Mouse (Mus musculus) CH12.LX (cell line): Measurements from ENCODE around the gene Timp2. TPM values are rescaled to one million over a fixed set of nuclear protein-coding genes. Genes with fewer than 3 reads are reported as not detected.

ENCODE experiments used
- polyA plus RNA-seq: library from polyadenylated mRNA; unstranded; fragments of >175 nt; gene quantifications from 2 replicates; pipeline ENCODE4 v1.2.1, GENCODE M21; 2012; ENCODE audit warnings: low read depth; ENCODE audit not compliant: insufficient read length
- total RNA-seq, 2 experiments: library from RNA; depleted of rRNA; stranded (reverse); fragments of 300-350 nt in 1 of 2; fragments of >200 nt in 1 of 2; gene quantifications; 2 replicates each; pipeline ENCODE4 v1.2.3; 2012 to 2014

Timp2 gene
- total and polyA plus RNA-seq, 3 experiments = 0.34 TPM; not detected in 2

Other genes starting within 250 kb of the Timp2 start
- 0.08 TPM in 2 replicates for gene Dnah17, start 225.1 kb downstream of the Timp2 start, total RNA-seq (2012; rRNA removed)
- gene Dnah17, start 225.1 kb downstream of the Timp2 start, total RNA-seq (2014; rRNA removed) = 0.04 TPM in 1 of 2 replicates, not detected in the other
- 0.23 and 0.34 TPM in 2 replicates for gene Dnah17, start 225.1 kb downstream of the Timp2 start, polyA plus RNA-seq
- gene Cyth1, start 107.1 kb downstream of the Timp2 start, total RNA-seq (2012; rRNA removed) = 47.8 and 49.7 TPM in 2 replicates
- gene Cyth1, start 107.1 kb downstream of the Timp2 start, total RNA-seq (2014; rRNA removed) = 108 and 122 TPM in 2 replicates
- 79.7 and 127 TPM in 2 replicates for gene Cyth1, start 107.1 kb downstream of the Timp2 start, polyA plus RNA-seq
- gene Usp36, start 65.5 kb downstream of the Timp2 start, total RNA-seq (2012; rRNA removed) = 19.5 and 25.5 TPM in 2 replicates
- gene Usp36, start 65.5 kb downstream of the Timp2 start, total RNA-seq (2014; rRNA removed) = 9.8 and 10.7 TPM in 2 replicates
- gene Usp36, start 65.5 kb downstream of the Timp2 start, polyA plus RNA-seq = 38.7 and 42.6 TPM in 2 replicates
- not detected in 2 replicates for gene Cep295nl, start 13.2 kb downstream of the Timp2 start, total RNA-seq (2012; rRNA removed)
- not detected in 2 replicates for gene Cep295nl, start 13.2 kb downstream of the Timp2 start, total RNA-seq (2014; rRNA removed)
- not detected in 2 replicates for gene Cep295nl, start 13.2 kb downstream of the Timp2 start, polyA plus RNA-seq
- gene Lgals3bp, start 46.4 kb upstream of the Timp2 start, total RNA-seq (2012; rRNA removed) = 67.3 and 93.0 TPM in 2 replicates
- 134 and 146 TPM in 2 replicates for gene Lgals3bp, start 46.4 kb upstream of the Timp2 start, total RNA-seq (2014; rRNA removed)
- 310 and 338 TPM in 2 replicates for gene Lgals3bp, start 46.4 kb upstream of the Timp2 start, polyA plus RNA-seq
- 36.7 and 40.2 TPM in 2 replicates for gene Cant1, start 63.3 kb upstream of the Timp2 start, total RNA-seq (2012; rRNA removed)
- 25.1 and 28.8 TPM in 2 replicates for gene Cant1, start 63.3 kb upstream of the Timp2 start, total RNA-seq (2014; rRNA removed)
- 31.2 and 31.8 TPM in 2 replicates for gene Cant1, start 63.3 kb upstream of the Timp2 start, polyA plus RNA-seq
- gene C1qtnf1, start 72.5 kb upstream of the Timp2 start, total RNA-seq (2012; rRNA removed) = 0.13 and 0.76 TPM in 2 replicates
- gene C1qtnf1, start 72.5 kb upstream of the Timp2 start, total RNA-seq (2014; rRNA removed) = 0.15 and 0.19 TPM in 2 replicates
- 0.12 TPM in 1 of 2 replicates, not detected in the other for gene C1qtnf1, start 72.5 kb upstream of the Timp2 start, polyA plus RNA-seq
- gene Engase, start 121.1 kb upstream of the Timp2 start, total RNA-seq (2012; rRNA removed) = 12.1 and 13.6 TPM in 2 replicates
- 6.0 and 7.0 TPM in 2 replicates for gene Engase, start 121.1 kb upstream of the Timp2 start, total RNA-seq (2014; rRNA removed)
- 6.2 and 9.7 TPM in 2 replicates for gene Engase, start 121.1 kb upstream of the Timp2 start, polyA plus RNA-seq